Mouse (Mus musculus): Measurements from ENCODE around the gene Cldn1. TPM values are rescaled to one million over a fixed set of nuclear protein-coding genes. Genes with fewer than 3 reads are reported as not detected.

The Cldn1 gene
- polyA plus RNA-seq, 3 experiments from 2014 or later, result not detected

Other genes with a start within 250 kb of the Cldn1 start
- gene Cldn16, start 91.3 kb upstream of the Cldn1 start, polyA plus RNA-seq (2017; shearing (Covaris generic)), result not detected
- gene Tmem207, start 154.9 kb upstream of the Cldn1 start, polyA plus RNA-seq (2017; shearing (Covaris generic)), result not detected
- 10 to 100 TPM in 1 of 3 experiments, 1 to 10 TPM in 2; 9.1 to 10.7 (median 9.8) TPM for gene Il1rap, start 209.9 kb upstream of the Cldn1 start, polyA plus RNA-seq (2017; shearing (Covaris generic))